Mouse (Mus musculus): ENCODE measurements around the gene Smim14. TPM values are rescaled to one million over a fixed set of nuclear protein-coding genes. Genes with fewer than 3 reads are reported as not detected.
A peak's percentile ranks its signal among the peaks of the same experiment; 100 is the strongest.

Gene Smim14
- polyA plus RNA-seq, 1 experiment = 132 TPM

- peak; percentile 36 to 59 for DNase-seq
- TF ChIP-seq CTCF (IDR thresholded peaks at IDR 0.05; ENCODE audit: borderline replicate concordance, insufficient read depth, low read depth, low read length) = 0 out of 2 replicates have a peak, but pooled peaks have one; percentile 8
- TF ChIP-seq POLR2A (IDR thresholded peaks at IDR 0.05; ENCODE audit: borderline replicate concordance, insufficient read depth, low read length) = no peak
- H3K27ac ChIP-seq (ENCODE audit: insufficient read depth, low read length) = no peak overlapping the region
- 48% methylated on average over 5 of the region's 5 CpGs for WGBS
- no peaks in the 10 kb centered on the region for H3K27me3 ChIP-seq (ENCODE audit: control insufficient read depth, insufficient read depth, low read length)
- H3K4me3 ChIP-seq (replicated peaks; ENCODE audit: insufficient read depth, low read depth, low read length) = no peak overlapping the region
- no peaks in the 10 kb centered on the region; the same call in 1 of the 2 replicates for H3K4me1 ChIP-seq (ENCODE audit: control insufficient read depth, insufficient read depth, low read length)
Measured at GRCm38 (mm10) chr5:65535457-65536067, 1.4 kb downstream of the Smim14 start.

DNA sequence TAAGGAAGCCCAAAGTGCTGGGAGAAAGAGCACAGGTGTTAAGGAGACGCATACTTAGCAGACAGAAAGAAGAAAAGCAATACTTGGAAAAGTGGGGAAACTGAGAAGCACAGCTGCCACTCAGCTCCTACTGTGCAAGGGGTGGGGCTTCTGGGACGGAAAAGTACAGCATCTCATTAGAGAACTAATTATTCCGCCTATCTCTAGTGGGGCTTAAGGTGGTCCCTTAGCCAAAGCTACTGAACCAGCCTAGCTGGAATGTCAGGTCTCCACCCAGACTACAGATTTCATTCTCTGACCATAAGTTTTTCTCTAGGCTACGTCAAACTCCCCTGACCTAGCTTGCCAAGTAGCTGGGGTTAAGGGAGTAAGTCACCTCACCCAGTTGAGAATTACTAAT is 2.5 kb downstream of the Smim14 start:
- Histone ChIP-seq H3K27ac (ENCODE audit: insufficient read depth, low read length) (no peak overlapping the region), H3K4me3 (replicated peaks; ENCODE audit: insufficient read depth, low read depth, low read length) (no peak overlapping the region), H3K27me3 (ENCODE audit: control insufficient read depth, insufficient read depth, low read length) (no peaks in the 10 kb centered on the region), H3K4me1 (ENCODE audit: control insufficient read depth, insufficient read depth, low read length) (no peaks in the 10 kb centered on the region; the same call in 1 of the 2 replicates)
- no peak for TF ChIP-seq CTCF (IDR thresholded peaks at IDR 0.05; ENCODE audit: borderline replicate concordance, insufficient read depth, low read depth, low read length)
- TF ChIP-seq POLR2A (IDR thresholded peaks at IDR 0.05; ENCODE audit: borderline replicate concordance, insufficient read depth, low read length) = no peak
- 66% methylated on average over 4 of the region's 4 CpGs for WGBS
- no peak for DNase-seq

DNA sequence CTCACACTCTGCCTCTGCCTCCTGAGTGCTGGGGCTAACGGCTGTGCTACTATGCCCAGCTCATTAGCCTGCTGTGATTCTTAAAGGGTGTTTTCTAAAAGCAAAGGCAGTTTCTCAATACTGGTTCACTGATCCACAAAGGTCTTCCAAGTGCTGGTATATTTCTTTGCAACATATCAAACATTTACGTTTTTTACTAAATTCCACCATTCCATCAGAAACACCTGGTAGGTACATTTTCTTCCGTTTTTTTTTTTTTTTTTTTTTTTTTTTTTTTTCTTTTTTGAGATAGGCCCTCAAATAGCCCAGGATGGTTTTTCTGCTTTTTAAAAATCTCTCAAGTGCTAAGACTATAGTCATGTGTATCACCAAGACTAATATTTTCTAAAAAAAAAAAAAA is 5.7 kb downstream of the Smim14 start:
- Histone ChIP-seq H3K4me1 (ENCODE audit: control insufficient read depth, insufficient read depth, low read length) (no peaks in the 10 kb centered on the region), H3K27ac (ENCODE audit: insufficient read depth, low read length) (no peak overlapping the region), H3K4me3 (replicated peaks; ENCODE audit: insufficient read depth, low read depth, low read length) (no peak overlapping the region), H3K27me3 (ENCODE audit: control insufficient read depth, insufficient read depth, low read length) (no peaks in the 10 kb centered on the region)
- DNase-seq = no peak
- WGBS = 66% methylated on average over 3 of the region's 3 CpGs
- TF ChIP-seq CTCF (IDR thresholded peaks at IDR 0.05; ENCODE audit: borderline replicate concordance, insufficient read depth, low read depth, low read length) (no peak), POLR2A (IDR thresholded peaks at IDR 0.05; ENCODE audit: borderline replicate concordance, insufficient read depth, low read length) (no peak)

- DNase-seq = peak in 1 of 2 experiments; percentile 24
- Histone ChIP-seq H3K27ac (ENCODE audit: insufficient read depth, low read length) (no peak overlapping the region), H3K4me3 (replicated peaks; ENCODE audit: insufficient read depth, low read depth, low read length) (no peak overlapping the region), H3K4me1 (ENCODE audit: control insufficient read depth, insufficient read depth, low read length) (no peaks in the 10 kb centered on the region), H3K27me3 (ENCODE audit: control insufficient read depth, insufficient read depth, low read length) (no peaks in the 10 kb centered on the region)
- peak; percentile 43; the same call in 1 of the 2 replicates for TF ChIP-seq CTCF (IDR thresholded peaks at IDR 0.05; ENCODE audit: borderline replicate concordance, insufficient read depth, low read depth, low read length)
- TF ChIP-seq POLR2A (IDR thresholded peaks at IDR 0.05; ENCODE audit: borderline replicate concordance, insufficient read depth, low read length) = no peak
- 25% methylated on average over 8 of the region's 8 CpGs for WGBS
Measured at GRCm38 (mm10) chr5:65525674-65526443, 11.1 kb downstream of the Smim14 start.

DNA sequence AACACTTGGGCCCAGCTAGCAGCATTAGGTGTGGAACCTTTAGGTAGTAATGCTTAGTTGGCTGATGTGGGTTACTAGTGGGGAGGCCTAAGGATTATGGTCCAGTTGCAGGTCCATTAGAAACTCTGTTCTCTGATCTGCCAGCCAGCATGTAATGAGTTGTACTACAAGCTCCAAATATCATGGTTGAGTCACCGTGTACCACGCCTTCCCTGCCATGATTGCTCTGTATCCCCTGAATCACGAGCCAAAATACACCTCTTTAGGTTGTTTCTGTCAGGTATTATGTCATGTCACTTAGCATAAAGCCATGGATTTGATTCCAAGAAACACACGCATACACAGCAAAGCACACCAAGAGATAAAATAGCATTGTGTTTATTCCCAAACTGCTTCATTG is 12.2 kb downstream of the Smim14 start:
- H3K4me1 ChIP-seq (ENCODE audit: control insufficient read depth, insufficient read depth, low read length) = no peaks in the 10 kb centered on the region
- no peak for DNase-seq
- no peaks in the 10 kb centered on the region for H3K27me3 ChIP-seq (ENCODE audit: control insufficient read depth, insufficient read depth, low read length)
- H3K4me3 ChIP-seq (replicated peaks; ENCODE audit: insufficient read depth, low read depth, low read length) = no peak overlapping the region
- 77% methylated on average over 4 of the region's 4 CpGs for WGBS
- no peak overlapping the region for H3K27ac ChIP-seq (ENCODE audit: insufficient read depth, low read length)
- no peak for TF ChIP-seq POLR2A (IDR thresholded peaks at IDR 0.05; ENCODE audit: borderline replicate concordance, insufficient read depth, low read length)
- no peak for TF ChIP-seq CTCF (IDR thresholded peaks at IDR 0.05; ENCODE audit: borderline replicate concordance, insufficient read depth, low read depth, low read length)

DNA sequence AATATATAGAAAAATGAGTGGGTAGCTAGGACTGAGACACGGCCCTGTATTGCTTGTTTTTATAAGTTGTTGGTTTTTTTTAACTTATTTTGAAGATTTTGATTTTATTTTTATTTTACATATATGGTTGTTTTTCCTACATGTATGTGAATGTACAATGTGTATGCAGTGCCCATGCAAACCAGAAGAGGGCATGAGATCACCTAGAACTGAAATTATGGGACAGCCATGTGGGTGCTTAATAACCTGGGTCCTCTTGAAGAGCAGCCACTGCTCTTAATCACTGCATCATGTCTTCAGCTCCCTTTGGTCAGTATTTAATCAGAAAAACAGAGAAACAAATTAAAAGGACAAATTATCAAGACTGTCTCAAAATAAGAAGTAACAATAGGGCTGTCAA is 15.2 kb downstream of the Smim14 start:
- DNase-seq = no peak
- Histone ChIP-seq H3K4me3 (replicated peaks; ENCODE audit: insufficient read depth, low read depth, low read length) (no peak overlapping the region), H3K27me3 (ENCODE audit: control insufficient read depth, insufficient read depth, low read length) (no peaks in the 10 kb centered on the region), H3K27ac (ENCODE audit: insufficient read depth, low read length) (no peak overlapping the region), H3K4me1 (ENCODE audit: control insufficient read depth, insufficient read depth, low read length) (no peaks in the 10 kb centered on the region)
- WGBS = 74% methylated on average over 1 of the region's 1 CpGs
- TF ChIP-seq POLR2A (IDR thresholded peaks at IDR 0.05; ENCODE audit: borderline replicate concordance, insufficient read depth, low read length) (no peak), CTCF (IDR thresholded peaks at IDR 0.05; ENCODE audit: borderline replicate concordance, insufficient read depth, low read depth, low read length) (no peak)

GRCm38 (mm10) chr5:65514635-65515278 is 22.2 kb downstream of the Smim14 start:
- H3K27ac ChIP-seq (ENCODE audit: insufficient read depth, low read length) = no peak overlapping the region
- TF ChIP-seq POLR2A (IDR thresholded peaks at IDR 0.05; ENCODE audit: borderline replicate concordance, insufficient read depth, low read length) (no peak), CTCF (IDR thresholded peaks at IDR 0.05; ENCODE audit: borderline replicate concordance, insufficient read depth, low read depth, low read length) (no peak)
- WGBS = 61% methylated on average over 5 of the region's 5 CpGs
- no peak for DNase-seq
- H3K27me3 ChIP-seq (ENCODE audit: control insufficient read depth, insufficient read depth, low read length) = no peaks in the 10 kb centered on the region
- H3K4me3 ChIP-seq (replicated peaks; ENCODE audit: insufficient read depth, low read depth, low read length) = no peak overlapping the region
- no peaks in the 10 kb centered on the region for H3K4me1 ChIP-seq (ENCODE audit: control insufficient read depth, insufficient read depth, low read length)

All from cerebellum, adult 2 months (tissue).